Mouse (Mus musculus): ENCODE measurements around the gene Pip5kl1. TPM values are rescaled to one million over a fixed set of nuclear protein-coding genes. Genes with fewer than 3 reads are reported as not detected.

Pip5kl1 gene
- polyA plus RNA-seq, 1 experiment from 2014 or later: not detected

GRCm38 (mm10) chr2:32625873-32626694, 51.5 kb downstream of the Pip5kl1 start:
- no peak overlapping the region; the same call in 1 of the 2 replicates for H3K4me3 ChIP-seq (ENCODE audit: inconsistent target)
- H3K79me2 ChIP-seq (ENCODE audit: inconsistent target): no peaks in the 10 kb centered on the region
- WGBS (ENCODE audit: missing documents): 59% methylated on average over 5 of the region's 5 CpGs

DNA sequence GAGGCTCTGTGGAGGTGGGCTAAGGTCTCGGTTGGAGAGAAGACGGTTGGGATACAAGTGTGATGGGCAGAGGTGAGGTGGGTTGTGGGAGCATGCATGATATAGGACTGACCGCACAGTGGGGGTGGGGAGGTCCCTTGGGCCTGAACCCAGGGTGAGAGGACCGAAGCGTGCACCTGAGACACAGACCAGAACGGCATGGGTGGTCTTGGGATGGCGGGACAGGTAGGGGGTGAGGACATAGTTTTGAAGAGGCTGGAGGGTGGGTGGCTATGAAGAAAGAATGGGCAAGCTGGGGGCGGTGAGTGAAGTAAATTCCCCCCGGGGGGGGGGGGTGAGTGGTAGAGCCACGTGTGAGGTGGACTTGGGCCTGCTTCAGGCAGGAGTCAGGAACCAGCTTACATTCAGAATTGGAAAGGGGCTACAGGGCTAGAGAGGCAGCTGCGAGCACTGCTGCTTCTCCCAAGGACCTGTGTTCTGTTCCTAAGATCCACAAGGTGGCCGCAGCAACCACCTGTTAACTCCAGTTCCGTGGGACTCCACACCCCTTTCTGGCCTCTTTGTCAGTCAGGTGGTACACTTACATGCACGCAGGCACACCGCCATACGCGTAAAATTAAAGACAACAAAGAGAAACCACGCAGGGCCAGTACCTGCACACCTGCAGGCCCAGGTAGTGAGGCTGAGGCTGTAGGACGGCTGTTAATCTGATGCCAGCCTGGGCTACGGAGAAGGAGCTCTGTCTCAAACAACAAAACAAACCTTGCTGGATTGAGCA, 52.9 kb downstream of the Pip5kl1 start:
- WGBS (ENCODE audit: missing documents): 90% methylated on average over 19 of the region's 20 CpGs
- H3K36me3 ChIP-seq (ENCODE audit: inconsistent target): no peaks in the 10 kb centered on the region
- H3K4me3 ChIP-seq (ENCODE audit: inconsistent target): no peak overlapping the region
- no peak overlapping the region for H3K27ac ChIP-seq
- no peaks in the 10 kb centered on the region for H3K79me2 ChIP-seq (ENCODE audit: inconsistent target)

More at GRCm38 (mm10) chr2:32625873-32626694, 51.5 kb downstream of the Pip5kl1 start:
- H3K27ac ChIP-seq: no peak overlapping the region
- no peaks in the 10 kb centered on the region for H3K36me3 ChIP-seq (ENCODE audit: inconsistent target)

- Histone ChIP-seq H3K36me3 (ENCODE audit: inconsistent target) (no peaks in the 10 kb centered on the region), H3K27ac (no peak overlapping the region), H3K79me2 (ENCODE audit: inconsistent target) (no peaks in the 10 kb centered on the region), H3K4me3 (ENCODE audit: inconsistent target) (no peak overlapping the region)
- WGBS (ENCODE audit: missing documents): 89% methylated on average over 4 of the region's 4 CpGs
These were observed 53.5 kb downstream of the Pip5kl1 start for GRCm38 (mm10) chr2:32628044-32628550.

DNA sequence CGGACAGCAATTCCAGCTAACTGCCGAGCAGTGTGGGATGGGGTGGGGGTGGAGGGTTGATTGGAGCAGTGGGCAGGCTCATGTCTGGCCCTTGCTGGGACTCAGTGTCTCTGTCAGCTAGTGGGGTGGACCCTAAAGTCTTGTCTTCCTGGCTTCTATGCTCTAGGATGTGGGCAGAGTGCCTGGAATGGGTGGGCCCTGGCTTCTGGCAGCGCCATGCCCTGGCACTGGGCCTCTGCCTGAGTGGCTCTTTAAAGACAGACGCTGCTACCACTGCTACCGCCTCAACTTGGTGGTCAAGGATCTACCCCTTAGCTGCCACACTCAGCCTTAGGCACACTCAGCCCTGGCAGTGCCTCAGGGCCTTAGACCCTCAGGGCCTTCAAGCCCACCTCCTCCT, 54.1 kb downstream of the Pip5kl1 start:
- Histone ChIP-seq H3K4me3 (ENCODE audit: inconsistent target) (no peak overlapping the region), H3K27ac (no peak overlapping the region), H3K36me3 (ENCODE audit: inconsistent target) (no peaks in the 10 kb centered on the region), H3K79me2 (ENCODE audit: inconsistent target) (no peaks in the 10 kb centered on the region)
- WGBS (ENCODE audit: missing documents): 94% methylated on average over 3 of the region's 5 CpGs

- 68% methylated on average over 9 of the region's 9 CpGs for WGBS (ENCODE audit: missing documents)
- Histone ChIP-seq H3K4me3 (ENCODE audit: inconsistent target) (no peak overlapping the region), H3K27ac (no peak overlapping the region), H3K36me3 (ENCODE audit: inconsistent target) (no peaks in the 10 kb centered on the region), H3K79me2 (ENCODE audit: inconsistent target) (no peaks in the 10 kb centered on the region)
These were observed 54.8 kb downstream of the Pip5kl1 start for GRCm38 (mm10) chr2:32629276-32629976.

DNA sequence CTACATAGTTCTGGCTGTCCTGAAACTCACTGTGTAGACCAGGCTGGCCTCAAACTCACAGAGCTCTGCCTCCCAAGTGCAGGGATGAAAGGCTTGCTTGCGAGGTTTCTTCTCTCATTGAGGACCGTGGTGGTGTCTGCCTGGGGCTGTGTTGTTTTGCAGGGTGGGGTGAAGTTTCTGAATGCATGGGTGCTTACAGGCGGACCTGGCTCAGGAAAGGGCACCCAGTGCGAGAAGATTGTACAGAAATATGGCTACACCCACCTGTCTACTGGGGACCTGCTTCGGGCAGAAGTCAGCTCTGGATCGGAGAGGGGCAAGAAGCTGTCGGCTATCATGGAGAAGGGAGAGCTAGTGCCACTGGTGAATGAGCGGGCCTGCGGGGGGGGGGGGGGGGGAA, 55.4 kb downstream of the Pip5kl1 start:
- H3K4me3 ChIP-seq (ENCODE audit: inconsistent target): no peak overlapping the region

GRCm38 (mm10) chr2:32631046-32631445, 56.4 kb downstream of the Pip5kl1 start:
- no peaks in the 10 kb centered on the region for H3K36me3 ChIP-seq (ENCODE audit: inconsistent target)
- no peak overlapping the region for H3K4me3 ChIP-seq (ENCODE audit: inconsistent target)
- H3K79me2 ChIP-seq (ENCODE audit: inconsistent target): no peaks in the 10 kb centered on the region
- WGBS (ENCODE audit: missing documents): 89% methylated on average over 10 of the region's 10 CpGs
- H3K27ac ChIP-seq: no peak overlapping the region

More for the DNA sequence above, 55.4 kb downstream of the Pip5kl1 start:
- H3K36me3 ChIP-seq (ENCODE audit: inconsistent target): no peaks in the 10 kb centered on the region
- 97% methylated on average over 8 of the region's 9 CpGs for WGBS (ENCODE audit: missing documents)
- no peak overlapping the region for H3K27ac ChIP-seq
- no peaks in the 10 kb centered on the region for H3K79me2 ChIP-seq (ENCODE audit: inconsistent target)

DNA sequence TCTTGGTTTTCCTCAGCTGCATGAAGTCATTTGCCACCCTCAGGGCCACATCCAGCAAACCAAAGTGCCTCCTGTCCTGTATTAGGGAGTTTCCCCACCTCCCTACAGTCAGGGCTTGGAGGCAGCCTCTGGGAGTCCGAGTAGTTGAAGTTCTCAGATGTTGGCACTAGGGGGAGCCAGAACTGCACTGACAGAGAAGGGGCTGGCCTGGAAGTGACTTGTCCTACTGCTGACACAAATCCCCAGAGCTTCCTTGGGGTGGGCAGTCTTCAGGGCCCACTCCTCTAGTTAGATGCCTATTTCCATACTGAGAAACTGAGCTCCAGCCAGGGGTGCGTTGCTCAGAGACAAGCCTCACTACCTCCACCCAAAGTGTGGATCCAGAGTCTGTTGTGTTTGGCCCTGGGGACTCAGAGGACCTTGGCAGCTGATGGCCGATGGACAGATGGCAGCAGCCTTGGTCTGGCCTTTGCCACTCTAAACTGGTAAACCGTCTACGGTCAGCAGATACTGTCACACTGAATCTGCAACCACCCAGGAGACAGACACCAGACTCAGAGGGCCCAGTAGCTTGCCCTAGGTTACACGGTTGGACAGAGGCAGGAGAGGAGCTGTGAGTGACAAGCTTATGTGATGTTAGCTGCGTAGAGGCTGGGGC, 57.3 kb downstream of the Pip5kl1 start:
- Histone ChIP-seq H3K4me3 (ENCODE audit: inconsistent target) (no peak overlapping the region), H3K27ac (no peak overlapping the region), H3K79me2 (ENCODE audit: inconsistent target) (no peaks in the 10 kb centered on the region), H3K36me3 (ENCODE audit: inconsistent target) (no peaks in the 10 kb centered on the region)
- 46% methylated on average over 7 of the region's 7 CpGs for WGBS (ENCODE audit: missing documents)

Other genes with a start within 250 kb of the Pip5kl1 start
- 35.3 to 118 TPM (median 57.2 TPM) in 3 replicates for gene Ciz1, start 222.5 kb upstream of the Pip5kl1 start, polyA plus RNA-seq (2018)
- 0.23 TPM in 1 of 3 replicates, not detected in the others for gene Dnm1, start 221.5 kb upstream of the Pip5kl1 start, polyA plus RNA-seq (2018)
- 22.2 to 62.2 TPM (median 53.7 TPM) in 3 replicates for gene 1110008P14Rik, start 192.9 kb upstream of the Pip5kl1 start, polyA plus RNA-seq (2018)
- gene Lcn2, start 186.5 kb upstream of the Pip5kl1 start, polyA plus RNA-seq (2018): 2.6 to 16.1 TPM (median 12.6 TPM) in 3 replicates
- 7.9 to 14.2 TPM (median 9.4 TPM) in 3 replicates for gene Ptges2, start 178.9 kb upstream of the Pip5kl1 start, polyA plus RNA-seq (2018)
- gene Naif1, start 124.3 kb upstream of the Pip5kl1 start, polyA plus RNA-seq (2018): 3.2 to 3.8 TPM (median 3.8 TPM) in 3 replicates
- gene Slc25a25, start 123.4 kb upstream of the Pip5kl1 start, polyA plus RNA-seq (2018): 7.1 to 13.2 TPM (median 12.2 TPM) in 3 replicates
- 3.5 to 9.1 TPM (median 3.9 TPM) in 3 replicates for gene Fam102a, start 39.5 kb upstream of the Pip5kl1 start, polyA plus RNA-seq (2018)
- 48.3 to 76.8 TPM (median 72.3 TPM) in 3 replicates for gene Dpm2, start 3.9 kb upstream of the Pip5kl1 start, polyA plus RNA-seq (2018)
- gene 9430097D07Rik, start 887 bp downstream of the Pip5kl1 start, polyA plus RNA-seq (2018): not detected in 3 replicates
- gene St6galnac4, start 12.3 kb downstream of the Pip5kl1 start, polyA plus RNA-seq (2018): 30.1 to 43.5 TPM (median 34.6 TPM) in 3 replicates
- gene St6galnac6, start 24.9 kb downstream of the Pip5kl1 start, polyA plus RNA-seq (2018): 24.8 to 53.9 TPM (median 25.2 TPM) in 3 replicates
- gene Ak1, start 47.0 kb downstream of the Pip5kl1 start, polyA plus RNA-seq (2018): 3.0 to 4.2 TPM (median 3.3 TPM) in 3 replicates
- gene Eng, start 71.8 kb downstream of the Pip5kl1 start, polyA plus RNA-seq (2018): 25.0 to 28.5 TPM (median 26.4 TPM) in 3 replicates
- gene Fpgs, start 129.3 kb downstream of the Pip5kl1 start, polyA plus RNA-seq (2018): 2.8 to 10.3 TPM (median 3.5 TPM) in 3 replicates
- 99.2 to 144 TPM (median 121 TPM) in 3 replicates for gene Cdk9, start 138.3 kb downstream of the Pip5kl1 start, polyA plus RNA-seq (2018)
- gene Sh2d3c, start 146.3 kb downstream of the Pip5kl1 start, polyA plus RNA-seq (2018): 9.3 to 12.5 TPM (median 9.9 TPM) in 3 replicates
- not detected in 3 replicates for gene 6330409D20Rik, start 166.2 kb downstream of the Pip5kl1 start, polyA plus RNA-seq (2018)
- gene Tor2a, start 182.4 kb downstream of the Pip5kl1 start, polyA plus RNA-seq (2018): 19.2 to 50.7 TPM (median 39.7 TPM) in 3 replicates
- not detected in 3 replicates for gene Ttc16, start 200.8 kb downstream of the Pip5kl1 start, polyA plus RNA-seq (2018)
- 8.1 to 11.9 TPM (median 9.0 TPM) in 3 replicates for gene Ptrh1, start 201.0 kb downstream of the Pip5kl1 start, polyA plus RNA-seq (2018)
- gene Cfap157, start 209.6 kb downstream of the Pip5kl1 start, polyA plus RNA-seq (2018): not detected in 3 replicates

All from macrophage (primary cell).